Comparison of ENCODE assay signal across 8 mouse cellular contexts in genomic region chr6:30048501-30049353, GRCm38 (mm10). TPM values are rescaled to one million over a fixed set of nuclear protein-coding genes. Genes with fewer than 3 reads are reported as not detected.
DNase-seq lines count a peak whose midpoint lies in the region; ATAC-seq and TF ChIP-seq lines count a peak whose summit lies in the region.

No protein-coding gene starts in this region.

- peaks cover 26% of the 10 kb centered on the region for H3K4me1 ChIP-seq in bone marrow macrophage, adult 2 months (ENCODE audit: control insufficient read depth, insufficient read depth, low read length)
- H3K4me1 ChIP-seq in embryonic facial prominence, embryonic 15.5 days = peaks cover 27% of the 10 kb centered on the region
- H3K4me1 ChIP-seq in heart, embryonic 10.5 days = peaks cover 21% of the 10 kb centered on the region
- H3K4me1 ChIP-seq in kidney, embryonic 14.5 days (ENCODE audit: control insufficient read depth, insufficient read depth, low read length) = peaks cover 14% of the 10 kb centered on the region; the same call in 1 of the 2 replicates
- peaks cover 47% of the 10 kb centered on the region for H3K4me1 ChIP-seq in liver, embryonic 12.5 days
- H3K4me1 ChIP-seq in stomach, embryonic 14.5 days (ENCODE audit: control insufficient read depth, insufficient read depth, low read length) = peaks cover 12% of the 10 kb centered on the region

- no peak for TF ChIP-seq CTCF in bone marrow macrophage, adult 2 months (IDR thresholded peaks at IDR 0.05; ENCODE audit: low read depth, low read length)

- H3K36me3 ChIP-seq in embryonic facial prominence, embryonic 15.5 days = no peaks in the 10 kb centered on the region
- H3K36me3 ChIP-seq in heart, embryonic 10.5 days = 0 out of 2 replicates have a peak, but pooled peaks cover 1% of the 10 kb centered on the region
- no peaks in the 10 kb centered on the region for H3K36me3 ChIP-seq in kidney, embryonic 14.5 days (ENCODE audit: control insufficient read depth, insufficient read depth, low read length)
- H3K36me3 ChIP-seq in liver, embryonic 12.5 days = peaks cover 18% of the 10 kb centered on the region
- H3K36me3 ChIP-seq in stomach, embryonic 14.5 days (ENCODE audit: control insufficient read depth, insufficient read depth, low read length) = no peaks in the 10 kb centered on the region; the same call in 1 of the 2 replicates

- no peak for TF ChIP-seq POLR2A in bone marrow macrophage, adult 2 months (IDR thresholded peaks at IDR 0.05; ENCODE audit: borderline replicate concordance, low read depth, low read length)

- H3K27me3 ChIP-seq in embryonic facial prominence, embryonic 15.5 days = no peaks in the 10 kb centered on the region
- no peaks in the 10 kb centered on the region for H3K27me3 ChIP-seq in heart, embryonic 10.5 days (ENCODE audit: insufficient read depth, poor library complexity, severe bottlenecking)
- H3K27me3 ChIP-seq in kidney, embryonic 14.5 days (ENCODE audit: control insufficient read depth, insufficient read depth, low read length) = no peaks in the 10 kb centered on the region
- H3K27me3 ChIP-seq in liver, embryonic 12.5 days (replicated peaks) = no peaks in the 10 kb centered on the region
- no peaks in the 10 kb centered on the region for H3K27me3 ChIP-seq in stomach, embryonic 14.5 days (ENCODE audit: control insufficient read depth, insufficient read depth, low read length)

- peak overlapping the region; percentile 72 for H3K4me2 ChIP-seq in embryonic facial prominence, embryonic 15.5 days (replicated peaks)
- peak overlapping the region; percentile 60 for H3K4me2 ChIP-seq in kidney, embryonic 14.5 days (replicated peaks; ENCODE audit: low read depth, low read length)
- H3K4me2 ChIP-seq in liver, embryonic 12.5 days = peak overlapping the region; percentile 85
- peak overlapping the region; percentile 68 for H3K4me2 ChIP-seq in stomach, embryonic 14.5 days (replicated peaks; ENCODE audit: low read depth, low read length)

- peak overlapping the region; percentile 88 for H3K27ac ChIP-seq in bone marrow macrophage, adult 2 months (ENCODE audit: insufficient read depth, low read depth, low read length)
- peak overlapping the region; percentile 99 for H3K27ac ChIP-seq in embryonic facial prominence, embryonic 15.5 days (replicated peaks)
- H3K27ac ChIP-seq in heart, embryonic 10.5 days = peak overlapping the region; percentile 100
- peak overlapping the region; percentile 100 for H3K27ac ChIP-seq in kidney, embryonic 14.5 days (ENCODE audit: low read depth, low read length)
- peak overlapping the region; percentile 95 for H3K27ac ChIP-seq in liver, embryonic 12.5 days
- peak overlapping the region; percentile 100 for H3K27ac ChIP-seq in stomach, embryonic 14.5 days (ENCODE audit: low read length)

- under 1% methylated on average over 38 of the region's 54 CpGs for WGBS in embryonic facial prominence, embryonic 15.5 days
- WGBS in heart, embryonic 10.5 days = under 1% methylated on average over 54 of the region's 54 CpGs
- WGBS in kidney, embryonic 14.5 days = 2% methylated on average over 45 of the region's 54 CpGs
- WGBS in liver, embryonic 12.5 days (ENCODE audit: insufficient replicate concordance) = under 1% methylated on average over 50 of the region's 54 CpGs
- WGBS in stomach, embryonic 14.5 days = under 1% methylated on average over 46 of the region's 54 CpGs

- peak overlapping the region; percentile 95 for H3K9ac ChIP-seq in embryonic facial prominence, embryonic 15.5 days
- peak overlapping the region; percentile 100 for H3K9ac ChIP-seq in kidney, embryonic 14.5 days (ENCODE audit: low read depth, low read length)
- H3K9ac ChIP-seq in liver, embryonic 12.5 days = peak overlapping the region; percentile 100
- peak overlapping the region; percentile 100 for H3K9ac ChIP-seq in stomach, embryonic 14.5 days (replicated peaks; ENCODE audit: low read depth, low read length)

- peak overlapping the region; percentile 65 for H3K4me3 ChIP-seq in bone marrow macrophage, adult 2 months (ENCODE audit: insufficient read depth, low read length)
- peak overlapping the region; percentile 87 for H3K4me3 ChIP-seq in embryonic facial prominence, embryonic 15.5 days (replicated peaks)
- H3K4me3 ChIP-seq in heart, embryonic 10.5 days = peak overlapping the region; percentile 97
- H3K4me3 ChIP-seq in kidney, embryonic 14.5 days (ENCODE audit: low read length) = peak overlapping the region; percentile 88
- peak overlapping the region; percentile 100 for H3K4me3 ChIP-seq in liver, embryonic 12.5 days
- peak overlapping the region; percentile 97 for H3K4me3 ChIP-seq in stomach, embryonic 14.5 days (ENCODE audit: low read depth, low read length)

- no peaks in the 10 kb centered on the region for H3K9me3 ChIP-seq in embryonic facial prominence, embryonic 15.5 days (replicated peaks)
- H3K9me3 ChIP-seq in heart, embryonic 10.5 days = no peaks in the 10 kb centered on the region
- H3K9me3 ChIP-seq in kidney, embryonic 14.5 days (ENCODE audit: control insufficient read depth, low read length) = no peaks in the 10 kb centered on the region
- H3K9me3 ChIP-seq in liver, embryonic 12.5 days (replicated peaks) = no peaks in the 10 kb centered on the region
- H3K9me3 ChIP-seq in stomach, embryonic 14.5 days (ENCODE audit: control insufficient read depth, low read depth, low read length) = no peaks in the 10 kb centered on the region

- peak; percentile 13; the same call in 1 of the 2 replicates for ATAC-seq in embryonic facial prominence, embryonic 15.5 days (ENCODE audit: insufficient number of reproducible peaks, low FRiP score, low TSS enrichment, low read depth)
- ATAC-seq in kidney, embryonic 14.5 days (ENCODE audit: low FRiP score, low TSS enrichment) = peak; percentile 38
- ATAC-seq in liver, embryonic 12.5 days = peak; percentile 70
- ATAC-seq in stomach, embryonic 14.5 days (ENCODE audit: insufficient number of reproducible peaks, insufficient read depth, low FRiP score, low read depth) = peak; percentile 54

- peak; percentile 68 for DNase-seq in A20 (ENCODE audit: low read depth, low spot score)
- peak; percentile 87 for DNase-seq in heart, embryonic 10.5 days (ENCODE audit: low spot score)
- DNase-seq in natural killer cell, adult 2 months (ENCODE audit: low spot score in 2 of 2) = peak; percentile 32 to 35

RNA-seq across cellular contexts. Expression of gene Nrf1, which starts 0.9 kb away (rescaled TPM):
- 20.4 and 21.6 TPM in 2 replicates for polyA plus RNA-seq in bone marrow macrophage, adult 2 months (2012; ENCODE audit: insufficient read depth, insufficient read length, missing spikeins)
- 49.5 and 55.1 TPM in 2 replicates for polyA plus RNA-seq in embryonic facial prominence, embryonic 15.5 days (2015; fragmentation: Nextera tagmentation; extraction: Ambion mirVana)
- 52.5 and 61.7 TPM in 2 replicates for polyA plus RNA-seq in heart, embryonic 10.5 days (2016; fragmentation: Nextera tagmentation; extraction: Ambion mirVana)
- 48.5 and 70.1 TPM in 2 replicates for polyA plus RNA-seq in kidney, embryonic 14.5 days (2014; fragmentation: Nextera tagmentation; extraction: Ambion mirVana)
- 55.3 and 58.1 TPM in 2 replicates for polyA plus RNA-seq in liver, embryonic 12.5 days (2016; fragmentation: Nextera tagmentation; extraction: Ambion mirVana)
- 60.9 and 62.5 TPM in 2 replicates for polyA plus RNA-seq in stomach, embryonic 14.5 days (2014; fragmentation: Nextera tagmentation; extraction: Ambion mirVana)

Comparison
In these comparisons a context has a peak if more than half of its experiments do, and no peak if none do; other contexts are left out.
1. Peak in every context shown above with its lines: DNase-seq, ATAC-seq, H3K4me3 ChIP-seq and H3K27ac ChIP-seq.
2. DNase-seq: peak in every context shown above with its lines; median percentile 87 in heart, embryonic 10.5 days; 68 in A20; 34 in natural killer cell, adult 2 months.
3. ATAC-seq: peak in every context shown above with its lines; median percentile 70 in liver, embryonic 12.5 days; 54 in stomach, embryonic 14.5 days; 38 in kidney, embryonic 14.5 days; 13 in embryonic facial prominence, embryonic 15.5 days.